Mouse (Mus musculus) heart, embryonic 10.5 days (tissue): ENCODE data around the gene Wap. TPM values are rescaled to one million over a fixed set of nuclear protein-coding genes. Genes with fewer than 3 reads are reported as not detected.
A peak's percentile ranks its signal among the peaks of the same experiment; 100 is the strongest.
"Not testable (repeated sequence)": the region's sequence is repeated elsewhere in the genome, so short reads cannot be mapped to it uniquely, and the experiment has no call there.

Source experiments
- DNase-seq: peaks from one replicate; pipeline ENCODE4 v3.0.0-alpha.2; 2017; ENCODE audit warnings: low spot score
- H3K27ac ChIP-seq: fragments of 300-500 bp; sonication (generic); 2 replicates; pipeline ENCODE4 v1.5.1; 2016; ENCODE audit warnings: mild to moderate bottlenecking
- H3K27me3 ChIP-seq: fragments of 300-500 bp; sonication (generic); 2 replicates; pipeline ENCODE4 v1.6.1; 2016; ENCODE audit warnings: mild to moderate bottlenecking; ENCODE audit not compliant: poor library complexity, insufficient read depth, severe bottlenecking
- H3K36me3 ChIP-seq: fragments of 300-500 bp; sonication (generic); 2 replicates; pipeline ENCODE4 v1.6.1; 2016; ENCODE audit warnings: mild to moderate bottlenecking, moderate library complexity
- H3K4me1 ChIP-seq: fragments of 300-500 bp; sonication (generic); 2 replicates; pipeline ENCODE4 v1.6.1; 2016; ENCODE audit warnings: mild to moderate bottlenecking
- H3K4me3 ChIP-seq: fragments of 300-500 bp; sonication (generic); 2 replicates; pipeline ENCODE4 v1.5.1; 2016; ENCODE audit warnings: mild to moderate bottlenecking, moderate library complexity
- H3K9me3 ChIP-seq: fragments of 300-500 bp; sonication (generic); 2 replicates; pipeline ENCODE4 v1.6.1; 2016; ENCODE audit warnings: mild to moderate bottlenecking, moderate library complexity
- WGBS: fragments of 180-500 bp; shearing (Covaris S2); methylation state at CpG from one replicate; pipeline ENCODE4 v1.1.7; 2016; 5-methylcytosine and 5-hydroxymethylcytosine counted together
- polyA plus RNA-seq: library from polyadenylated mRNA; unstranded; fragments of >200 nt; fragmentation: Nextera tagmentation; extraction: Ambion mirVana; gene quantifications from 2 replicates; pipeline ENCODE4 v1.2.1, GENCODE M21; 2016

The Wap gene
- polyA plus RNA-seq, 1 experiment from 2014 or later: not detected

- peaks cover 14% of the 10 kb centered on the region; the same call in 1 of the 2 replicates for H3K4me1 ChIP-seq
- peaks cover 34% of the 10 kb centered on the region; the same call in 1 of the 2 replicates for H3K27me3 ChIP-seq
- H3K27ac ChIP-seq: 0 out of 2 replicates have a peak within 1 kb of the TSS, but pooled peaks have one; percentile 8
- H3K36me3 ChIP-seq: no peaks in the 10 kb centered on the region
- WGBS: under 1% methylated on average over 18 of the region's 18 CpGs
- peak within 1 kb of the TSS; percentile 64 for H3K4me3 ChIP-seq
- H3K9me3 ChIP-seq: no peaks in the 10 kb centered on the region
- DNase-seq: no peak
These were observed 19.8 kb upstream of the Wap start, which contains the start of gene Ramp3 for GRCm38 (mm10) chr11:6658271-6658670. Ramp3 (plus strand) TSS chr11:6658521.

- peak; percentile 89 for DNase-seq
- 1% methylated on average over 2 of the region's 2 CpGs for WGBS
- H3K27me3 ChIP-seq: peaks cover 27% of the 10 kb centered on the region; the same call in 1 of the 2 replicates
- H3K27ac ChIP-seq: no peak overlapping the region
- H3K4me3 ChIP-seq: no peak overlapping the region
- no peaks in the 10 kb centered on the region for H3K9me3 ChIP-seq
- H3K4me1 ChIP-seq: peaks cover 14% of the 10 kb centered on the region; the same call in 1 of the 2 replicates
- H3K36me3 ChIP-seq: no peaks in the 10 kb centered on the region
These were observed 16.5 kb upstream of the Wap start for GRCm38 (mm10) chr11:6654903-6655302.

GRCm38 (mm10) chr11:6652978-6653377 lies 14.5 kb upstream of the Wap start:
- not testable (repeated sequence) for H3K9me3 ChIP-seq, H3K4me1 ChIP-seq, DNase-seq, H3K36me3 ChIP-seq, H3K4me3 ChIP-seq, H3K27ac ChIP-seq
- 73% methylated on average over 3 of the region's 3 CpGs for WGBS
- H3K27me3 ChIP-seq: peaks cover 18% of the 10 kb centered on the region; the same call in 1 of the 2 replicates

- H3K27me3 ChIP-seq: peaks cover 5% of the 10 kb centered on the region; the same call in 1 of the 2 replicates
- H3K4me3 ChIP-seq: no peak overlapping the region
- 59% methylated on average over 7 of the region's 7 CpGs for WGBS
- DNase-seq: no peak
- H3K36me3 ChIP-seq: no peaks in the 10 kb centered on the region
- no peaks in the 10 kb centered on the region for H3K9me3 ChIP-seq
- H3K27ac ChIP-seq: no peak overlapping the region
- H3K4me1 ChIP-seq: no peaks in the 10 kb centered on the region
These were observed 12.1 kb upstream of the Wap start for GRCm38 (mm10) chr11:6650519-6650918.

GRCm38 (mm10) chr11:6647831-6648724 lies 9.6 kb upstream of the Wap start:
- 56% methylated on average over 9 of the region's 9 CpGs for WGBS
- no peaks in the 10 kb centered on the region for H3K4me1 ChIP-seq
- H3K4me3 ChIP-seq: no peak overlapping the region
- H3K9me3 ChIP-seq: no peaks in the 10 kb centered on the region
- no peaks in the 10 kb centered on the region for H3K36me3 ChIP-seq
- H3K27me3 ChIP-seq: no peaks in the 10 kb centered on the region
- no peak overlapping the region for H3K27ac ChIP-seq
- DNase-seq: no peak

- H3K4me1 ChIP-seq: no peaks in the 10 kb centered on the region
- no peaks in the 10 kb centered on the region for H3K9me3 ChIP-seq
- WGBS: 73% methylated on average over 6 of the region's 6 CpGs
- H3K27me3 ChIP-seq: no peaks in the 10 kb centered on the region
- H3K27ac ChIP-seq: no peak overlapping the region
- H3K4me3 ChIP-seq: no peak overlapping the region
- no peaks in the 10 kb centered on the region for H3K36me3 ChIP-seq
- no peak for DNase-seq
These were observed 6.1 kb upstream of the Wap start for GRCm38 (mm10) chr11:6644566-6644965.

GRCm38 (mm10) chr11:6639072-6639471 lies 635 bp upstream of the Wap start:
- 0 out of 2 replicates have a peak, but pooled peaks cover 5% of the 10 kb centered on the region for H3K27me3 ChIP-seq
- no peaks in the 10 kb centered on the region for H3K9me3 ChIP-seq
- no peak overlapping the region for H3K27ac ChIP-seq
- H3K36me3 ChIP-seq: no peaks in the 10 kb centered on the region
- 76% methylated on average over 6 of the region's 6 CpGs for WGBS
- no peaks in the 10 kb centered on the region for H3K4me1 ChIP-seq
- DNase-seq: no peak
- no peak overlapping the region for H3K4me3 ChIP-seq

- 0 out of 2 replicates have a peak, but pooled peaks cover 5% of the 10 kb centered on the region for H3K27me3 ChIP-seq
- no peaks in the 10 kb centered on the region for H3K4me1 ChIP-seq
- 62% methylated on average over 8 of the region's 8 CpGs for WGBS
- H3K27ac ChIP-seq: no peak overlapping the region
- no peaks in the 10 kb centered on the region for H3K36me3 ChIP-seq
- no peaks in the 10 kb centered on the region for H3K9me3 ChIP-seq
- DNase-seq: no peak
- no peak overlapping the region for H3K4me3 ChIP-seq
These were observed 2.3 kb downstream of the Wap start for GRCm38 (mm10) chr11:6636150-6636549.

GRCm38 (mm10) chr11:6629655-6630054 lies 8.8 kb downstream of the Wap start:
- no peak overlapping the region for H3K4me3 ChIP-seq

GRCm38 (mm10) chr11:6628568-6628967 lies 9.9 kb downstream of the Wap start:
- WGBS: 26% methylated on average over 4 of the region's 4 CpGs
- DNase-seq: no peak

More at GRCm38 (mm10) chr11:6629655-6630054, 8.8 kb downstream of the Wap start:
- Histone ChIP-seq H3K27me3 (no peaks in the 10 kb centered on the region), H3K36me3 (peaks cover under 1% of the 10 kb centered on the region; the same call in 1 of the 2 replicates), H3K27ac (no peak overlapping the region), H3K9me3 (no peaks in the 10 kb centered on the region), H3K4me1 (peaks cover 5% of the 10 kb centered on the region; the same call in 1 of the 2 replicates)
- no peak for DNase-seq

GRCm38 (mm10) chr11:6627731-6628130 lies 10.7 kb downstream of the Wap start:
- Histone ChIP-seq H3K4me1 (peaks cover 22% of the 10 kb centered on the region), H3K27ac (no peak overlapping the region), H3K9me3 (no peaks in the 10 kb centered on the region), H3K4me3 (no peak overlapping the region), H3K36me3 (peaks cover 20% of the 10 kb centered on the region), H3K27me3 (no peaks in the 10 kb centered on the region)
- no peak for DNase-seq
- 81% methylated on average over 4 of the region's 4 CpGs for WGBS

More at GRCm38 (mm10) chr11:6628568-6628967, 9.9 kb downstream of the Wap start:
- no peak overlapping the region for H3K27ac ChIP-seq
- no peak overlapping the region for H3K4me3 ChIP-seq
- no peaks in the 10 kb centered on the region for H3K27me3 ChIP-seq
- no peaks in the 10 kb centered on the region for H3K9me3 ChIP-seq
- H3K36me3 ChIP-seq: peaks cover 11% of the 10 kb centered on the region
- peaks cover 15% of the 10 kb centered on the region for H3K4me1 ChIP-seq

- Histone ChIP-seq H3K9me3 (no peaks in the 10 kb centered on the region), H3K27ac (peak overlapping the region; percentile 97), H3K4me1 (peaks cover 22% of the 10 kb centered on the region), H3K36me3 (peaks cover 33% of the 10 kb centered on the region), H3K27me3 (no peaks in the 10 kb centered on the region), H3K4me3 (peak overlapping the region; percentile 91)
- 13% methylated on average over 16 of the region's 16 CpGs for WGBS
- no peak for DNase-seq
These were observed 12.1 kb downstream of the Wap start for GRCm38 (mm10) chr11:6626388-6626772.
